Mouse (Mus musculus) testis, adult 2 months (tissue): ENCODE data around the gene Gm9936. TPM values are rescaled to one million over a fixed set of nuclear protein-coding genes. Genes with fewer than 3 reads are reported as not detected.
A peak's percentile ranks its signal among the peaks of the same experiment; 100 is the strongest.

Experiments
- H3K27ac ChIP-seq: fragments of 200-500 bp; 2 replicates; pipeline ENCODE4 v1.5.1; 2012; ENCODE audit warnings: low read depth, low read length; ENCODE audit not compliant: control insufficient read depth, insufficient read depth
- H3K27me3 ChIP-seq: fragments of 200-500 bp; 2 replicates; pipeline ENCODE4 v1.6.1; 2012; ENCODE audit warnings: mild to moderate bottlenecking, low read length, moderate library complexity; ENCODE audit not compliant: control insufficient read depth, insufficient read depth
- H3K36me3 ChIP-seq: fragments of 200-500 bp; 2 replicates; pipeline ENCODE4 v1.6.1; 2012; ENCODE audit warnings: mild to moderate bottlenecking, low read length; ENCODE audit not compliant: control insufficient read depth, insufficient read depth
- H3K4me1 ChIP-seq: fragments of 200-500 bp; 2 replicates; pipeline ENCODE4 v1.6.1; 2012; ENCODE audit warnings: low read length; ENCODE audit not compliant: control insufficient read depth, insufficient read depth
- H3K4me3 ChIP-seq: fragments of 200-500 bp; 2 replicates; pipeline ENCODE4 v1.5.1; 2012; ENCODE audit warnings: low read depth, mild to moderate bottlenecking, low read length, moderate library complexity, mixed read lengths; ENCODE audit not compliant: control insufficient read depth
- CTCF ChIP-seq: fragments of 200-500 bp; IDR thresholded peaks from 2 replicates; pipeline ENCODE4 v1.5.1; 2012; ENCODE audit warnings: low read depth, mild to moderate bottlenecking, inconsistent platforms, low read length, moderate library complexity; ENCODE audit not compliant: control insufficient read depth, insufficient read depth, insufficient replicate concordance
- POLR2A ChIP-seq: fragments of 200-500 bp; IDR thresholded peaks from 2 replicates; pipeline ENCODE4 v1.6.1; 2012; ENCODE audit warnings: low read depth, mild to moderate bottlenecking, inconsistent platforms, low read length, moderate library complexity; ENCODE audit not compliant: control insufficient read depth
- polyA plus RNA-seq: library from polyadenylated mRNA; depleted of rRNA; stranded (reverse); fragments of >200 nt; gene quantifications from 2 replicates; pipeline ENCODE4 v1.2.3, GENCODE M21; 2012

Gm9936 gene
- polyA plus RNA-seq, 1 experiment, result not detected

DNA sequence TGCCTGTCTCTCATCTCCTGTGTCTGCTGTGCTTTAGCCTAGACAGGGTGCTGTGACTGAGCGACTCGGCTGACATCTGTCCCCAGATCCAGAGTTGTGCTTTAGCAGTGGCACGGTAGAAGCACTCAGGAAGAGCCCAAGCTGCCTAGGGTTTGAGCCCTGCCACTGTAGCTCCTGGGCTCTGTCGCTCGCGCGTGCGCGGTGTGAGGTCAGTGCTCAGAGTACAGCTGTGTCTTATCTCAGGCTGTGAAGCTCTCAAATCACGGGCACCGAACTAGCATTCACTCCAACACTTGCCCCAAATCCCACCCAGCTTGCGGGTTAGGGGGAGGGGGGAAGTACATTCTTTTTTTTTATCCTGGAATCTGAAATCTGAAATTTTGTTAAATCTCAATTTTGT is 21.6 kb downstream of the Gm9936 start:
- TF ChIP-seq POLR2A (no peak), CTCF (no peak)
- Histone ChIP-seq H3K27ac (no peak overlapping the region), H3K27me3 (no peaks in the 10 kb centered on the region), H3K4me3 (no peak overlapping the region), H3K4me1 (no peaks in the 10 kb centered on the region; the same call in 1 of the 2 replicates), H3K36me3 (no peaks in the 10 kb centered on the region; the same call in 1 of the 2 replicates)

GRCm38 (mm10) chr5:114829740-114830139 is 28.7 kb downstream of the Gm9936 start:
- H3K4me1 ChIP-seq, result peaks cover 13% of the 10 kb centered on the region
- no peaks in the 10 kb centered on the region for H3K27me3 ChIP-seq
- no peak overlapping the region for H3K27ac ChIP-seq
- TF ChIP-seq POLR2A, result no peak
- no peak for TF ChIP-seq CTCF
- no peak overlapping the region for H3K4me3 ChIP-seq
- H3K36me3 ChIP-seq, result no peaks in the 10 kb centered on the region

- Histone ChIP-seq H3K4me1 (peaks cover 18% of the 10 kb centered on the region), H3K36me3 (no peaks in the 10 kb centered on the region), H3K27ac (no peak overlapping the region), H3K4me3 (no peak overlapping the region), H3K27me3 (no peaks in the 10 kb centered on the region)
- TF ChIP-seq CTCF, result no peak
Measured at GRCm38 (mm10) chr5:114827427-114827826, 31.1 kb downstream of the Gm9936 start.

- Histone ChIP-seq H3K27ac (no peak overlapping the region), H3K4me1 (peaks cover 18% of the 10 kb centered on the region), H3K27me3 (no peaks in the 10 kb centered on the region), H3K4me3 (peak overlapping the region; percentile 77), H3K36me3 (no peaks in the 10 kb centered on the region)
- TF ChIP-seq CTCF (no peak), POLR2A (no peak)
Measured at GRCm38 (mm10) chr5:114825978-114826691, 32.3 kb downstream of the Gm9936 start.

- Histone ChIP-seq H3K36me3 (no peaks in the 10 kb centered on the region), H3K27ac (peak overlapping the region; percentile 45), H3K27me3 (no peaks in the 10 kb centered on the region), H3K4me3 (peak overlapping the region; percentile 63), H3K4me1 (peaks cover 18% of the 10 kb centered on the region)
- TF ChIP-seq POLR2A, result no peak
- peak; percentile 73 for TF ChIP-seq CTCF
Measured at GRCm38 (mm10) chr5:114824197-114824596, 34.3 kb downstream of the Gm9936 start.

DNA sequence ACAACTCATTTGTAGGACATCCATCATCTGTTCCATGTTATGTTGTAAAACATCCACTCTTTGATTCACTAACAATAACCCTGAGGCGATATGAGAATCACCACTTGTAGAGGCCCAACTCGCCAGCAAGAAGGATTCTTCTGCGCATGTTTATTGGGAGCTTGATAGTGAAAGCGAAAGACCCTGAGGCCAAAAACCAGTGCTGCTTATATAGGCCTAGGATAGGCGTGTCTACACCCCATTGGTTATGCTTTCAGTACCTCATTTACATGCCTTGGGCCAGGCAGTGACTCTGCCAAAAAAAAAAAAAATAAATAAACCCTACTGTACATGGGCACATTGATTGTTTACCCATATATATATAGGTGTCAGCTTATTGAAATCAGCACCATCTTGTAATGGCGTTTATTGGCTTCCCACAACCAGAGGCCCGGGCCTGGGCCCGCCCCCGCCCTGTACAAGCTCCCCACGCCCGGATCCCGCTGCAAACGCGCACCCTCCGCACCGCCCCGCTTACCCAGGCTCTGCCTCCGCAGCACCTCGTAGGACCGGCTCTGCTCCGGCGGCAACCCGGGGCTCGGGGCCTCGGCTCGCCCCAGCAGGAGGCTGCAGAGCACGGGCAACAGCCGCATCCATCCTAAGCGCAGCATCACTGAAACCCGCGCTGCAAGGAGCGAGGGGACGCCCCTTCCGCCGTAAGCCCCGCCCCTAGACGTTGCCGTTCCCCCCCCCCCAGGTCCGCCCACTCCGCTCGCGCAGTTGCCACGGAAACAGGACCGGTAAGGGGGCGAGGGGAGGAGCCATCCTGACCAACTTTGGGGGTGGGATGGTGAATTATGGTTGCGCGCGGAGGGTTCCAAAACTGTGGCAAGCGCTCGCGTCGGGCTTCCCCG is 35.4 kb downstream of the Gm9936 start, which contains the start of gene 1500011B03Rik:
Gene 1500011B03Rik, minus strand, starts transcription at position 673 of the 893 bp plus-strand sequence.
- H3K36me3 ChIP-seq, result no peaks in the 10 kb centered on the region
- no peaks in the 10 kb centered on the region for H3K27me3 ChIP-seq
- peaks cover 18% of the 10 kb centered on the region for H3K4me1 ChIP-seq
- no peak for TF ChIP-seq CTCF
- peak; percentile 79 for TF ChIP-seq POLR2A
- H3K4me3 ChIP-seq, result peak within 1 kb of the TSS; percentile 98
- peak within 1 kb of the TSS; percentile 75 for H3K27ac ChIP-seq

DNA sequence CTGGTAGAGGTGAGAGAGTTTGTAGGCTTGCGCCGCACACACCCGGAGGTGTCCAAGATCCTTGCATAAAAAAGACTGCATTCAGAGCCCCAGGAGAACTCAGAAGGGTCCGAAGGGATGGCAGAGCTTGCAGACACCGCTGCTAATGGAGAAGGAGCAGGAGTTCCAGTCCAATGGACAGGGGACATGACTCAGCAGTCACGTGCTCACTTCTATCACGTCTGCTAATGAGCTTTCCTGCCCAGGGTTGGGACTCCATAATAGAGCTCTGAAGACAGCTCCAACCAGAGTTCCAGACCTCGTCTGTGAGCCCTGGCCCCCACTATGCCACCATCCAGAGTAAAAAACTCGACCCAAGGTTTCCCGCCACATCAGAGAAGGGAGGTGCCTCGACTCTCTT is 40.4 kb downstream of the Gm9936 start:
- H3K27ac ChIP-seq, result no peak overlapping the region
- H3K27me3 ChIP-seq, result no peaks in the 10 kb centered on the region
- no peak overlapping the region for H3K4me3 ChIP-seq
- TF ChIP-seq CTCF (no peak), POLR2A (no peak)
- peaks cover 4% of the 10 kb centered on the region; the same call in 1 of the 2 replicates for H3K4me1 ChIP-seq
- H3K36me3 ChIP-seq, result no peaks in the 10 kb centered on the region
